Mouse (Mus musculus): ENCODE measurements around the gene Zfp697.
"Not testable (repeated sequence)": the region's sequence is repeated elsewhere in the genome, so short reads cannot be mapped to it uniquely, and the experiment has no call there.

The Zfp697 gene

GRCm38 (mm10) chr3:98374062-98374719 lies 8.1 kb upstream of the Zfp697 start:
- no peak for DNase-seq (ENCODE audit: low read depth)

- no peak for DNase-seq (ENCODE audit: low read depth)
Measured at GRCm38 (mm10) chr3:98374980-98375379, 7.3 kb upstream of the Zfp697 start.

DNA sequence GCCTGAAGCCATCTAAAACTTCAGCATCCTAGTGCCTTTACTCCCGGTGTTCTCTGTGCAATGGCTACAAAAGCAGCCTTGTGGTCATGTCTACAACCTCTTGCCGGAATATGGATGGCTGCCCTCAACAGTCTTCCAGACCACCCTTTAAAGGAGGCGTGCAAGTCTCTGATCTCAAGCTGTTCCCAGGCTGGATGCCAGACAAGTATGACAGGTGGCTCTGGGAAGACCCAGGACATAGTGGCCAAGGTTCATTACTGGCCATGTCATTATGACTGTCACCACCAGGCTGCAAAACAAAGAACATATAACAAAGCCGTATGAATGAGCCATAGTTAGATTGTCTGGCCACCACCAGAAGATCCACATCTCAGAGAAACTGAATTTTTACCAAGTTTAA lies 4.0 kb upstream of the Zfp697 start:
- DNase-seq (ENCODE audit: low read depth), result no peak

- no peak for DNase-seq (ENCODE audit: low read depth)
Measured at GRCm38 (mm10) chr3:98379236-98379635, 3.0 kb upstream of the Zfp697 start.

DNA sequence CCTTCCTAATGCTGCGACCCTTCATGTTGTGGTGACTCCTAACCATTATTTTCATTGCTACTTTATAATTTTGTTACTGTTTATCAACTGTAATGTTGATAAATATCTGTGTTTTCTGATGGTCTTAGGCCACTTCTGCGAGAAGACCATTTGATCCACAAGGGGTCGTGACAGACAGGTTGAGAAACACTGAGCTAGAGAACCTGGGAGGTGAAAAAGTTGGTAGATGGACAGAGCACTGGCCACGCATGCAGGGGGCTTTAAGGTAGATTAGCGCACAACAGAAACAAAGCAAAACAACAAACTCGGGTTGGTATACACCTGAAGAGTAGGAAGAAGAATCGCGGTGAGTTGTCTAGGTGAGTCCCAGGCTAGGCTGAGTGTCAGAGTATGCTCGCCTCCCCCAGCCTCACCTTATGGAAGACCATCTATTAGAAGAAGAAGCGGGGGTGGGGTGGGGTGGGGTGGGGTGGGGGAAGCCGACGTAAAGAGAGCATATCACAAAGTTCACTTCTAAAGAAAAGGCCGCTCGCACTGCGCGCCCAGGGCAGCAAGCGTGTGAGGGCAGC lies 500 bp upstream of the Zfp697 start:
- no peak for DNase-seq (ENCODE audit: low read depth)

GRCm38 (mm10) chr3:98383024-98383790 lies 946 bp downstream of the Zfp697 start:
- no peak for DNase-seq (ENCODE audit: low read depth)

- no peak for DNase-seq (ENCODE audit: low read depth)
Measured at GRCm38 (mm10) chr3:98387086-98387485, 4.8 kb downstream of the Zfp697 start.

GRCm38 (mm10) chr3:98387756-98388155 lies 5.5 kb downstream of the Zfp697 start:
- no peak for DNase-seq (ENCODE audit: low read depth)

DNA sequence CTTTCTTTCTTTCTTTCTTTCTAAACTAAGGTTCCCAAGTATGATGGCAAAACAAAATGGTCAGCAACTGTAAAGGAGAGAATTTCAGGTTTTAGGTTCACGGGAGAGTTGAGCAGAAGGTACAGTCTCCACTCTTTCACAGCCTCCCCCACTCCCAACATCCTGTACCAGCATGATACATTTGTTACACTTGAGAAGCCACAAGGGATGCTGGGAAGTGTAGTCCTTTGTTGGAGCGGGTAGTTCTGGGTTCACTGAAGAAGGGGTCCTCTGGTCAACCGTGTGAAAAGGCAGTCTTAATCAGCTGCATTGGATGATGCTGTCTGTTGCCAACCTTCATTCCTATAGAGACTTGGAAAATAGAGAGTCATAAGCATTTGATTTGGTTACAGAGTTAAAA lies 7.0 kb downstream of the Zfp697 start:
- no peak for DNase-seq (ENCODE audit: low read depth)

DNA sequence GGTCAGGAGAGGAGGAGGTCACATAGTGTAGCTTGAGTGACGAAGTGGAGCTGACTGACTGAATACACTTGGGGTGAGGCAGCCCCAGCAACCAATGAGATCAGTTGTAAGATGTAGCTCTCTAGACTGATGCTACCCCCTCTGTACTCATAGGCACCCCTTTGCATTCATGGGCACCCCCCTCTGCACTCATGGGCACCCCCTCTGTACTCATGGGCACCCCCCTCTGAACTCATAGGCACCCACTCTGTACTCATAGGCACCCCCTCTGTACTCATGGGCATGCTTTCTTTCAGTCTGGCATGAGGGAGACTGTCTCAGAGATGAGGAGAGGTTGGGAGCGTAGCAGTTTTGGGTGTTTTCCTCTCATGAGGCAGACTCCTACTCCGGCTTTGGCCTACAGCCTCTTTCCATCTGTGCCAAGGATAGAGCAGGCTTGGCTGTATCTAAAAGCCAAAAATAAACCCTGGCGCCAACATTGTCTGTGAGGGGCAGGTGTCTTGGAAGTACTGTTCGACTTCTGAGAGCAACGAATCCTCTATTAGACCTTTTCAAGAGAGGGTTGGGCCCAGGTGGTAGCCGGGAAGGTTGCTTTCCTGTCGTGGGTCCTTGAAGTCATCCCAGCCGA lies 22.1 kb downstream of the Zfp697 start:
- DNase-seq (ENCODE audit: low read depth), result not testable (repeated sequence)

- DNase-seq (ENCODE audit: low read depth), result not testable (repeated sequence)
Measured at GRCm38 (mm10) chr3:98405877-98406276, 23.6 kb downstream of the Zfp697 start.

DNA sequence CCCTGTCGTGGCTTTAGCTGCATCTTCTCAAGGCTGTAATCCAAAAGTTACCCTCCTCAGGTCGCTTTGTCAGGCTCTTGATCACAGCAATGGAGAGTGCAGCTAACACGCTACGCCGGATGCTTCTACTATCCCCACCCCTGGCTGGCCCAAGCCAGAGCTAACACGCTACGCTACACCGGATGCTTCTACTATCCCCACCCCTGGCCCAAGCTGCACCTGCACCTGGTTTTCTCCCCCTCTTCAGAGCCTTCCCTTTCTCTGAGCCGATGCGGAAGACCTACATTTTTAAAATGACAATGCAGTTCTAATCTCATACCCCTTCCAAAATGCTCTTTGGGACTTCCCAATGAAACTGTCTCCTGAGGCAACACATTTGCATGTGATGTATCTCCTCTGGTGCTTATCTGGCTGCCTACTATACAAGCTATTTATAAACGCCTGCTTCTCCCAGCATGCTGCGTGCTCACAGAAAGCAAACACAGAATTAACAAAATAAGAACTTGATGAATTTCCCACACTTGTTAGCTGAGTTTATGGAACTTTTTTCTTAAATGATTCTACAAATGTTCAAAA lies 24.4 kb downstream of the Zfp697 start:
- not testable (repeated sequence) for DNase-seq (ENCODE audit: low read depth)

- DNase-seq (ENCODE audit: low read depth), result not testable (repeated sequence)
Measured at GRCm38 (mm10) chr3:98407261-98407780, 25.1 kb downstream of the Zfp697 start.

DNA sequence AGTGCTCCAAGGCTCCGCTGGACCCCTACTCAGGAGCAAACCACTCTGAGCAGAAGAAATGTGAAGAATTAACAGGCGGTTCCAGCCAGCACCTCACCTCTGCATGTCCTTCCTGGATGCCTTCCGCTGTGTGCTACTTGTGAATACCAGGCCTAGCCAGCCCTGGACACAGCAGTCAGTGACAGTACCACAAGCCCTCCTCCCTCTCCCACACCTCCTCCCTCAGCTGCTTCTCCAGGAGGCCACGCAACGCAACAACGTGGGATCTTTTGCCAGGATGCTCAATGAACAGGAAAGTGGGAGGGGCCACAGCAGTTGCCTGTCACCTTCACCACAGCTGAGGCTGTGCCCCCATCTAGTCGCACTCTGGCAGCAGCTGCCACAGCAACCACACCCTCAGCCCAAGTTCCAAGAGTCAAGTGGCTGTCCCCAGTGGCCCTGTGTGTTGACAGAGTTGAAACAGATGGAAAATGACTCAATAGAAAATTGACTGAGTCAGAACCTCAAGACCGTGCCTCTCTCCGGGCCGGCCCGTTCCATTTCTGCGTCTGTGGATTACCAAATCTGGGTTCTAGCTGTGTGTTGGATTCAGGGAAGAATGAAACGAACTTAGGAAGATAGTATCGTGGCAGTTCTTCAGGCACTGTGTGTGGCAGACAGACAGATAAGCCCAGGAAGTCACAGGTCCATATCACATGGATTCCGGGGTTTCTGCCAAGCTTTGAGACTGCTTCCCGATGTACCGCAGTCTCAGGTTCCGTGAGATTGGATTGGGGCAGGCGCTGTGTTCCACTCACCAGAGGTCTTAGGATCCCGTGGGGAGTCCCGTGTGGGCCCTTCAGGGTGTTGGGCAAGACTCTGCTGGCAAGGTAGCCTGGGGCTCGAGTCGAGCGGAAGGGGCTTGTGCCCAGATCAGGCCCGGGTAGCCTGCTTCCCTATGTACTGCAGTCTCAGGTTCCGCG lies 28.6 kb downstream of the Zfp697 start:
- not testable (repeated sequence) for DNase-seq (ENCODE audit: low read depth)

DNA sequence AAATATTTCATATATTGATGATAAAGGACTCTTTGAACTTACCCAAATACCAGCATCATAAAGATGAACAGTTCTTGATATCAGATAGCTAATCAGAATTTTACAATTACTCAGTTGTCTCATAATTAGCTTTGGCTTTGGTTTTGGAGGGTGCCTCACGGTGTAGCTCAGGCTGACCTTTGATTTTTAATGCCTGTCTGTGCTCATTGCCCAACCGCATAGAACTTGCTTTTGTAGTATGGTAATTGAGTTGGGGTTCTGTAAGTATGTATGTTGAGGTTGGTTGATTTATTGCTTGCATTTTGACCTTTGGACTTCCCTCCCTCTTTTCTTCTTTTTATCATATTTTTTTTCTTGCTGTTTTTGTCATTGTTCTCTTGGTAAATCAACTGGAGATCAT lies 31.5 kb downstream of the Zfp697 start:
- DNase-seq (ENCODE audit: low read depth), result no peak

- no peak for DNase-seq (ENCODE audit: low read depth)
Measured at GRCm38 (mm10) chr3:98414296-98414695, 32.0 kb downstream of the Zfp697 start.

DNA sequence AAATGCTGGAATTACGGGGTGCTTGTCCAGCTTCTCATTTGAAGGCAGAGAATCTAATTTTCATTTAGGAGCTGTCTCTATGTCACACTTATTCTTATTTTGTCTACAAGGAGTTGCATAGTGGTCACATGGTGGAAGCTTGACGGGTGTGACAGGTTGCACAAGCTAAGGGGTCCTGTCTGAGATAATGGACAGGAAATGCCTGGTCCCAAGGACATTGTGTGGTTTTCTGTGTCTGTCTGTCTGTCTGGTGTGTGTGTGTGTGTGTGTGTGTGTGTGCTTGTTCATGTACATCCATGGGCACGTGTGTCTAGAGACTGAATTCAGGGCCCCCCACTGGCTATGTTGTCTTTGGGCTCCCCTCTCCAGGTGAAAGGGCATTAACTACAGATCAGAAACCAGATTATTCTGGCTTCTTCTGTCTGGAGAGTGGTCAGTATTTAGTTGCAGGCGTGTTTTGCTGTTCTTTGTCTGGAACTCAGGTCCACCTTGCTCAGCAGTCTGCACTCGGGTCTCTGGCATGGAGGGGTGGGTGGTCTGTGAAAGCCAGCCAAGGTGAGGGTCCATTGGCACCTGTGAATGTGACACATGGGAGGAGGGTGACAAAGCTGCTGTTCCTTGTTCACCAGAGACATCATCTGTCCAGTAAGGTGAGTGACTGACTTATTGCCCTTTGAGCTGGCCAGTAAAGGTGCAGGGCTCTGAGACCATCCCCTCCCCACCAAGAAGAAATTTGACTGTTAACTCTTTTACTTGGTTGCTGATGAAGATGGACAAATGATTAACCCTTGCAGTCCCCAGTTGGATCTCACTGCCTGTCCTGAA lies 34.4 kb downstream of the Zfp697 start:
- no peak for DNase-seq (ENCODE audit: low read depth)

DNA sequence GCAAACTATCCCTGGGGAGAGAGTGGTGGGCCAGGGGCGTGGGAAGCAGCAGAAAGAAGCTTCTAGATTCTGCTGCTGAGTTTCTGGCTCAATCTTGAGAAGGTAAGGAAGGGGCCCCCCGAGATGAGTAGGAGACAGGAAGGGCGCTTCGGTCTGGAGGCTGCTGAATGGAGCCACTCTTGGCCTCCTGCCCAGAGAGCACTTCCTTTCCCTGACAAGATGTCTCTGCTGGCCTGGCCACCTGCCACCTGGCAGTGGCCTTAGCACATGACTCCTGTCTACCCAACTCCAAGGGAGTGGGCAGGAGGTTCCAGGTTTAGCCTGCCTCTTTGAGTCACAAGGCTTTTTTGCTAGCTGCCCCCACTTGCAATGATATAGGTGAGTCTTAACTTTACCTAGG lies 35.1 kb downstream of the Zfp697 start:
- no peak for DNase-seq (ENCODE audit: low read depth)

DNA sequence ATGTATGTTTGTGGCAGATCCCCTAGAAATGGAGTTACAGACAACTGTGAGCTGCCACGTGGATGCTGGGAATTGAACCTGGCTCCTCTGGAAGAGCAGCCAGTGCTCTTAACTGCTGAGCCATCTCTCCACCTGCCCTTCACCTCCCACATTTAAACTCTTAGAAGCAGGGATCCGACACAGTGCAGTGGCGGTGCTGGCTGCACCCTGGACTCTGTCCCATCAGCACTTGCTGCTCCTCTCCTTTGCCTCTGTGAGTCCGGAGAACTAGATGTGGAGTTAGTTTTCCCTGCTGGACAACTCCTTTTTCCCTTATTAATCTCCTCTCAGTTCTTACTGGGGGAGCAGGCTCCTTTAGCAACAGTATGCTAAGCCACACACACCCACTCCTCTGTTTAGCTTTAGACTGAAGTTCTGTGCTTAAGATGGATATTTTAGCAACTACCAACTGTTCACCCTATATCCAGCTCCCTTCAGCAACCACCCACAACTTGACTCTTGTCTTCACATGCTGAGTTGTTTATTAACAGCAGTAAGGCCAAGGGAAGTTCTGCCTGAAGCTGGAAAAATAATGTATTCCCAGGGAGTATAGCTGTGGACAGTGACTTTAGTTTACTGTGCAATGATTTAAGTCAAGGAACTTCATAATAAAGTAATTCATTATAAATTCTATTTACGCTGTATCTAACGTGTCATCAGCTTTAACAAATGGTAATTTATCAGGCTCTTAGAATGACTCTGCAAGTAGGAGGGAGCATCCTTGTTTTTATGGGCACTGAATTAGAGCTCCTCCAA lies 36.9 kb downstream of the Zfp697 start:
- no peak for DNase-seq (ENCODE audit: low read depth)

GRCm38 (mm10) chr3:98419786-98420070 lies 37.5 kb downstream of the Zfp697 start:
- DNase-seq (ENCODE audit: low read depth), result no peak

Measured in c-Kit-positive CD71-negative TER-119-negative erythroid progenitor cells, embryonic 14.5 days (primary cell).